Mouse (Mus musculus) heart, adult 2 months (tissue): Measurements from ENCODE around the gene Slc6a2. TPM values are rescaled to one million over a fixed set of nuclear protein-coding genes. Genes with fewer than 3 reads are reported as not detected.

ENCODE experiments used
- DNase-seq, 2 experiments: peaks; one replicate each; pipeline ENCODE4 v3.0.0; 2021
- H3K27ac ChIP-seq: fragments of 200-600 bp; 2 replicates; pipeline ENCODE4 v1.8.1; 2022
- H3K27me3 ChIP-seq: fragments of 200-500 bp; 2 replicates; pipeline ENCODE4 v1.6.1; 2012; ENCODE audit warnings: mild to moderate bottlenecking, low read length, inconsistent platforms, mixed read lengths; ENCODE audit not compliant: control insufficient read depth, insufficient read depth
- H3K36me3 ChIP-seq: fragments of 200-500 bp; 2 replicates; pipeline ENCODE4 v1.6.1; 2012; ENCODE audit warnings: low read length, inconsistent platforms; ENCODE audit not compliant: control insufficient read depth, insufficient read depth
- H3K4me1 ChIP-seq: fragments of 200-500 bp; 2 replicates; pipeline ENCODE4 v1.6.1; 2011; ENCODE audit warnings: low read length; ENCODE audit not compliant: control insufficient read depth, insufficient read depth
- H3K4me3 ChIP-seq: fragments of 200-600 bp; 2 replicates; pipeline ENCODE4 v1.8.1; 2022
- H3K79me2 ChIP-seq: fragments of 200-500 bp; replicated peaks from 2 replicates; pipeline ENCODE4 v1.6.1; 2012; ENCODE audit warnings: mild to moderate bottlenecking, inconsistent platforms, low read length, moderate library complexity, mixed read lengths; ENCODE audit not compliant: control insufficient read depth, insufficient read depth
- H3K9ac ChIP-seq: fragments of 200-500 bp; 2 replicates; pipeline ENCODE4 v1.6.1; 2012; ENCODE audit warnings: low read depth, mild to moderate bottlenecking, control low read depth, inconsistent platforms, low read length, mixed read lengths
- CTCF ChIP-seq: fragments of 200-600 bp; IDR thresholded peaks from 2 replicates; pipeline ENCODE4 v1.8.1; 2022; ENCODE audit warnings: antibody characterized with exemption, mild to moderate bottlenecking, moderate library complexity
- EP300 ChIP-seq: fragments of 200-500 bp; IDR thresholded peaks from 2 replicates; pipeline ENCODE4 v1.6.1; 2011; ENCODE audit warnings: low read depth, low read length, control low read depth; ENCODE audit not compliant: insufficient read depth
- POLR2A ChIP-seq: fragments of 200-500 bp; IDR thresholded peaks from 2 replicates; pipeline ENCODE4 v1.6.1; 2011; ENCODE audit warnings: mild to moderate bottlenecking, low read depth, low read length, control low read depth; ENCODE audit not compliant: insufficient read depth
- WGBS: fragments of 180-500 bp; shearing (Covaris S2); methylation state at CpG from one replicate; pipeline ENCODE4 v1.1.7; 2018; 5-methylcytosine and 5-hydroxymethylcytosine counted together
- intact Hi-C: fragments of 180-260 bp; cut with DNase I; formaldehyde crosslinking; loops from one replicate; pipeline ENCODE4 v1.15.1; 2025
- long read RNA-seq: library from polyadenylated mRNA; stranded (forward); transcript quantifications from one replicate; pipeline ENCODE4 v2.0.0, GENCODE M21; 2021
- polyA plus RNA-seq: library from polyadenylated mRNA; depleted of rRNA; stranded (reverse); fragments of >200 nt; gene quantifications from 2 replicates; pipeline ENCODE4 v1.2.3, GENCODE M21; 2012; rRNA removed
- total RNA-seq, 2 experiments: library from RNA; stranded (reverse); gene quantifications; 2 replicates each; pipeline ENCODE4 v1.2.3; 2021

Slc6a2 gene
- total RNA-seq, result under 1 TPM; 0.08 to 0.14 TPM
- polyA plus RNA-seq, result 0.18 and 0.23 TPM in 2 replicates
- long read RNA-seq, result 0 reads

DNA sequence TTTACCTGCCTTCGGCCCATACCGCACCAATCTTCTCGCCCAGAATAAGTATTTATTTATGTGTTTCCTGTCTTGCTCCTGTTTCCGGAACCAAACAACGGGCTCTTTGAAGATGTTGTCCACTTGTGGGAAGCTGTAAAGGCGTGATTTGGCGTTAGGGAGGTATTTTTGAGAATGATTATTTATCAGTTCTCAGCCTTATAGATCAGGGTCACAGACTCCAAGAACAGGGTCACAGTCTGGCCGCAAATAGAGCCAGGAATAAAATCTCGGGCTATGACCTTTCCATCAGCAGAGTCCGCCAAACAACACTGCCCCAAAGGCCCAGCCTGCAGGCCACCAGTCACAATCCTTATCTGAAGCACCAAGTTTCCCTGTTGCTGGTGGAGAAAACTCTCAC lies at the start of gene Slc6a2:
Slc6a2 (plus strand) TSS at position 301 of the 400 bp plus-strand sequence.
- H3K9ac ChIP-seq, result no peak within 1 kb of the TSS
- no peaks in the 10 kb centered on the region for H3K4me1 ChIP-seq
- no peak for TF ChIP-seq CTCF
- no peak for TF ChIP-seq EP300
- no peak for TF ChIP-seq POLR2A
- H3K4me3 ChIP-seq, result 0 out of 2 replicates have a peak within 1 kb of the TSS, but pooled peaks have one; percentile 12
- H3K27me3 ChIP-seq, result peaks cover 5% of the 10 kb centered on the region; the same call in 1 of the 2 replicates
- intact Hi-C loops, result no loop called here
- no peaks in the 10 kb centered on the region for H3K79me2 ChIP-seq
- no peaks in the 10 kb centered on the region for H3K36me3 ChIP-seq
- WGBS, result 61% methylated on average over 10 of the region's 10 CpGs
- DNase-seq, result no peak
- no peak within 1 kb of the TSS for H3K27ac ChIP-seq

GRCm38 (mm10) chr8:92911477-92911876 lies 48.4 kb upstream of the Slc6a2 start:
- TF ChIP-seq POLR2A, result no peak
- no peak for TF ChIP-seq CTCF
- TF ChIP-seq EP300, result no peak
- DNase-seq, result no peak
- Histone ChIP-seq H3K79me2 (no peaks in the 10 kb centered on the region), H3K9ac (no peak overlapping the region), H3K4me1 (no peaks in the 10 kb centered on the region), H3K27ac (no peak overlapping the region), H3K36me3 (no peaks in the 10 kb centered on the region), H3K27me3 (no peaks in the 10 kb centered on the region), H3K4me3 (no peak overlapping the region)
- intact Hi-C loops, result no loop called here
- WGBS, result 73% methylated on average over 3 of the region's 3 CpGs

DNA sequence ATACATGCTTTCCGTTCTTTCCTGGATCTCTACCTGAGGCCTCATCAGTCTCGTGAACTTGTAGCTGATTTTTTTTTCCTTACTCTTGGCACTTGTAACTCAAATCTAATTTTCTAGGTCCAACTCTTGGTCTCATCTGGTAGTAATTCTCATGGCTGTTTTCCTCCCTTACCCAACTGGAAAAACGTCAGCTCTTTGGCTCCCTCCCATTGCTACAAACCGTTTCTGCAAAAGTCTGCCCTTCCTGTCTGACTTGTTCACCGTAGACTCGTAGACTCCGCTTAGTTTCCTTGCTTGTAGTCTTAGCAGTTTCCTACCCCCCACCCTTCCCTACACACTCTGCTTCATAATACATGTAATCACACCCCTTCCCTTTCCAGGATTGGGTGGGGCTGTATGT lies 46.5 kb upstream of the Slc6a2 start:
- 54% methylated on average over 7 of the region's 7 CpGs for WGBS
- Histone ChIP-seq H3K4me1 (no peaks in the 10 kb centered on the region), H3K4me3 (no peak overlapping the region), H3K36me3 (no peaks in the 10 kb centered on the region), H3K9ac (no peak overlapping the region), H3K79me2 (no peaks in the 10 kb centered on the region), H3K27ac (no peak overlapping the region), H3K27me3 (no peaks in the 10 kb centered on the region)
- no peak for DNase-seq
- intact Hi-C loops, result no loop called here
- TF ChIP-seq POLR2A, result no peak
- TF ChIP-seq CTCF, result no peak
- no peak for TF ChIP-seq EP300

- no peaks in the 10 kb centered on the region for H3K36me3 ChIP-seq
- no peak overlapping the region for H3K27ac ChIP-seq
- H3K9ac ChIP-seq, result no peak overlapping the region
- intact Hi-C loops, result no loop called here
- no peak overlapping the region for H3K4me3 ChIP-seq
- no peak for TF ChIP-seq EP300
- no peak for DNase-seq
- 73% methylated on average over 3 of the region's 3 CpGs for WGBS
- no peaks in the 10 kb centered on the region for H3K4me1 ChIP-seq
- H3K79me2 ChIP-seq, result no peaks in the 10 kb centered on the region
- no peaks in the 10 kb centered on the region for H3K27me3 ChIP-seq
These were observed 43.8 kb upstream of the Slc6a2 start for GRCm38 (mm10) chr8:92916082-92916481.

- no peaks in the 10 kb centered on the region for H3K4me1 ChIP-seq
- no peaks in the 10 kb centered on the region for H3K27me3 ChIP-seq
- H3K4me3 ChIP-seq, result no peak overlapping the region
- no peaks in the 10 kb centered on the region for H3K36me3 ChIP-seq
- H3K9ac ChIP-seq, result no peak overlapping the region
- no peak for DNase-seq
- whole genome bisulfite sequencing, result 89% methylated on average over 3 of the region's 3 CpGs
- TF ChIP-seq EP300 (no peak), CTCF (no peak), POLR2A (no peak)
- no peaks in the 10 kb centered on the region for H3K79me2 ChIP-seq
- intact Hi-C loops, result no loop called here
- H3K27ac ChIP-seq, result no peak overlapping the region
These were observed 38.1 kb upstream of the Slc6a2 start for GRCm38 (mm10) chr8:92921768-92922167.

- intact Hi-C loops, result no loop called here
- 58% methylated on average over 4 of the region's 4 CpGs for WGBS
These were observed 30.9 kb upstream of the Slc6a2 start for GRCm38 (mm10) chr8:92928986-92929385.

More at GRCm38 (mm10) chr8:92928986-92929385, 30.9 kb upstream of the Slc6a2 start:
- H3K79me2 ChIP-seq, result no peaks in the 10 kb centered on the region
- no peaks in the 10 kb centered on the region for H3K27me3 ChIP-seq
- no peak overlapping the region for H3K9ac ChIP-seq
- no peak overlapping the region for H3K27ac ChIP-seq
- TF ChIP-seq CTCF (no peak), EP300 (no peak), POLR2A (no peak)
- no peak for DNase-seq
- no peaks in the 10 kb centered on the region for H3K4me1 ChIP-seq
- no peak overlapping the region for H3K4me3 ChIP-seq
- no peaks in the 10 kb centered on the region for H3K36me3 ChIP-seq
